Mouse (Mus musculus) 416B (cell line): ENCODE data around the gene Ebf3.

ENCODE experiments used
- DNase-seq: peaks from one replicate; pipeline ENCODE4 v3.0.0; 2011; ENCODE audit warnings: low read depth

Ebf3 gene

GRCm38 (mm10) chr7:137311341-137312110 is 2.7 kb downstream of the Ebf3 start:
- DNase-seq = no peak

GRCm38 (mm10) chr7:137310876-137311275 is 3.4 kb downstream of the Ebf3 start:
- DNase-seq = no peak

- DNase-seq = no peak
These were observed 4.0 kb downstream of the Ebf3 start for GRCm38 (mm10) chr7:137310091-137310761.

- DNase-seq = no peak
These were observed 4.9 kb downstream of the Ebf3 start for GRCm38 (mm10) chr7:137309071-137310066.

GRCm38 (mm10) chr7:137308061-137309060 is 5.9 kb downstream of the Ebf3 start:
- DNase-seq = no peak

- no peak for DNase-seq
These were observed 7.1 kb downstream of the Ebf3 start for GRCm38 (mm10) chr7:137307131-137307530.

DNA sequence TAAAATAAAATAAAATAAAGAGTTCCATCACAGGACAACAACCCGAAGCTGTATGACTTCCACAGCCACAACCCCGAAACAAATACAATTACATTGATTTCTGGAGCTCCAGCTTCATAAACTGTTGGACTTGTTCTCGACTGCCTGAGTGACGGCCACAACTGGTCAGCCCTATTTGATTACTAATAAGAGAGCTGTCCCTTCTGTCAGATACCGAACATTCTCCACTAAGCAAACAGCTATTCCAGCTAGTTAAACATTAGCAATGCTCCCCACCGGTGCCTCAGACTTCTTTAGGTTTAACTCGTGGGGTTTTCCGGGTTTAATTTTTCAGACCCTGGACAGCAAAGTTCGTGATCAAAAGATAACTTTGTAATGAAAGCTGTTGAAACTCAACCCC is 8.1 kb downstream of the Ebf3 start:
- DNase-seq = no peak

DNA sequence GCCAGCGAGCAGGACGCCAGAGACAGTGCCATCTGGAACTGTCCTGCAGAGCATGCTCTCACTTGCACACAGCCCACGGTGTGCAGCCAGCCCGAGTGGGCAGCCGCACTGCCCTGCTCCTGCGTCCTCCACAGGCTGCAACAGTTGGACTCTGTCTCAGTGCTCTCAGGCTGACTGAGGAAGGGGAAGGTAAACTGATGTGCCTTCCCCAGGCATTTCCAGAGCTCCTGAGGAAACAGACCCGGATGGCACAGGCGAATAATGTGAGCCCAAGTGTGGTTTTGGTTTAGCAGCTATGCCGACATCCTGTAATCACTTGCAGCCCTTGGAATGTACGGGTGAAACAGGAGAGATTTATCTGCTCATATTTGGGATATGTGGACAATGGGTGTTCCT is 10.5 kb downstream of the Ebf3 start:
- no peak for DNase-seq

- no peak for DNase-seq
These were observed 11.1 kb downstream of the Ebf3 start for GRCm38 (mm10) chr7:137302961-137303775.

GRCm38 (mm10) chr7:137302161-137302560 is 12.1 kb downstream of the Ebf3 start:
- no peak for DNase-seq

- DNase-seq = no peak
These were observed 12.9 kb downstream of the Ebf3 start for GRCm38 (mm10) chr7:137301329-137301751.

DNA sequence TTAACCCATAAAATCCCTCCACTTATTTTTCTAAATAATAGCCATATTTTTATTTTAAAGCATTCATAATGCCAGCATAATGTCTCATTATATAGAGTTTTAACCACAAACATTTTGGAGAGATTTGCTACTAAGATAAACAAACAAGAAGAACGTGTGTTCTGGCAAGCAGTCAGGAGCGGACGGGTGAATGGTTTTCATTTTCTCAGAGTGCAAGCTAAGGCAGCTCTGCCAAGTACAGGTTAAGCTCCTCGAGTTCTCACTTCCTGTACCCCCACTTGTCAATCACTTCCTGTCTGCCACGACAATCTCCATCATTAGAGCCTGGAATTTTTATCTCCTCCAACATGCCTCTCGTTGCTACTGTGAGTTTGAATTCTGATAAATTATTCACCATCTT is 13.4 kb downstream of the Ebf3 start:
- DNase-seq = no peak

- DNase-seq = no peak
These were observed 14.1 kb downstream of the Ebf3 start for GRCm38 (mm10) chr7:137300169-137300568.

- DNase-seq = no peak
These were observed 16.5 kb downstream of the Ebf3 start for GRCm38 (mm10) chr7:137297594-137298381.

DNA sequence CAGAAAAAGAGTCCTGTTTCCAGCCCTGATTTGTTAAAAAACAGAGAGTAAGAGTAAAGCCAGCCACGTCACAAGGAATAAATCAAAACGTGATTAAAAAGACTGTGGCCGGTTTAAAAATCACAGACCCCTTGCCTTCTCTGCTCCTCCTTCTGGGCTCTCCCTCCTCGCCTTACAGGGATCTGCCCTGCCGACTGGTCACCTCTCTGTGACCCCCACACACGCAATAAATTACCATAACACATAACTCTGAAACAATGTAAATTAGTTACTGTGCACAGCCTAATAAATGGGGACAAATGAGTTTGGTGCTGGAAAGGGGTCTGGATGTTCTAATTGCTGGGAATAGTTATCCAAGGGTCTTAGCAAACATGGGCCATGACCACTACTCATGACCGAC is 17.1 kb downstream of the Ebf3 start:
- DNase-seq = no peak

- DNase-seq = no peak
These were observed 18.6 kb downstream of the Ebf3 start for GRCm38 (mm10) chr7:137295612-137296011.

GRCm38 (mm10) chr7:137294446-137294845 is 19.8 kb downstream of the Ebf3 start:
- no peak for DNase-seq

- DNase-seq = no peak
These were observed 24.8 kb downstream of the Ebf3 start for GRCm38 (mm10) chr7:137289290-137289957.

DNA sequence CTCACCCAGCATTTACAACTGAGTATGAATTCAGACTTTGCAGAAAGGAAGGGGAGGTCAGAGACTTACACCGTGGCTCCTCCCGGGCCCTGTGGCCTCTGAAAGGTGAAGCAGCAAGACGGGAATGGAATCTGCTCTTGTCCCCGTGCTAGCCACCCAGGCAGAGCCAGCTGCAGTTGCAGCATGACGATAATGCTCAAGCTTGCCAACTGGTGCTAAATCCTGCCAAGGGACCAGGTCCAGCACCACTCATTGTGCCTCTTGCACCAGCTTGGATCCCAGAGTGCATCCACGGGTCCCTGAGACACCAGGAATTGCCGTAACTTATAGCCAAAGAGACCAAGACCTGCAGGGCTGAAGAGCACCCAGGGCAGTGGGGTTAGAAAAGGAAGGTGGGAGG is 36.1 kb downstream of the Ebf3 start:
- no peak for DNase-seq
